Mouse (Mus musculus) liver, embryonic 12.5 days (tissue): ENCODE data around the gene Chd9. TPM values are rescaled to one million over a fixed set of nuclear protein-coding genes. Genes with fewer than 3 reads are reported as not detected.
"Not testable (repeated sequence)": the region's sequence is repeated elsewhere in the genome, so short reads cannot be mapped to it uniquely, and the experiment has no call there.

ENCODE experiments used
- ATAC-seq: fragments of 200-750 bp; cut with Nextera tagmentation; 2 replicates; pipeline ENCODE4 v1.8.0; 2017; ENCODE audit warnings: moderate number of reproducible peaks, mild to moderate bottlenecking, moderate library complexity
- H3K27ac ChIP-seq: fragments of 300-500 bp; sonication (generic); 2 replicates; pipeline ENCODE4 v1.5.1; 2016; ENCODE audit warnings: mild to moderate bottlenecking
- H3K27me3 ChIP-seq: fragments of 300-500 bp; sonication (generic); replicated peaks from 2 replicates; pipeline ENCODE4 v1.6.1; 2016; ENCODE audit warnings: mild to moderate bottlenecking, moderate library complexity
- H3K36me3 ChIP-seq: fragments of 300-500 bp; sonication (generic); 2 replicates; pipeline ENCODE4 v1.6.1; 2016; ENCODE audit warnings: mild to moderate bottlenecking, moderate library complexity
- H3K4me1 ChIP-seq: fragments of 300-500 bp; sonication (generic); 2 replicates; pipeline ENCODE4 v1.6.1; 2016
- H3K4me2 ChIP-seq: fragments of 300-500 bp; sonication (generic); 2 replicates; pipeline ENCODE4 v1.6.1; 2016; ENCODE audit warnings: mild to moderate bottlenecking, moderate library complexity
- H3K4me3 ChIP-seq: fragments of 300-500 bp; sonication (generic); 2 replicates; pipeline ENCODE4 v1.5.1; 2016; ENCODE audit warnings: mild to moderate bottlenecking, moderate library complexity
- H3K9ac ChIP-seq: fragments of 300-500 bp; sonication (generic); 2 replicates; pipeline ENCODE4 v1.6.1; 2016; ENCODE audit warnings: mild to moderate bottlenecking, moderate library complexity
- H3K9me3 ChIP-seq: fragments of 300-500 bp; sonication (generic); replicated peaks from 2 replicates; pipeline ENCODE4 v1.6.1; 2016; ENCODE audit warnings: mild to moderate bottlenecking, moderate library complexity
- WGBS: fragments of 180-500 bp; shearing (Covaris S2); methylation state at CpG from one replicate; pipeline ENCODE4 v1.1.7; 2016; ENCODE audit not compliant: insufficient replicate concordance; 5-methylcytosine and 5-hydroxymethylcytosine counted together
- polyA plus RNA-seq: library from polyadenylated mRNA; unstranded; fragments of >200 nt; fragmentation: Nextera tagmentation; extraction: Ambion mirVana; gene quantifications from 2 replicates; pipeline ENCODE4 v1.2.1, GENCODE M21; 2016

The Chd9 gene
- polyA plus RNA-seq, 1 experiment from 2014 or later = 15.2 TPM

- peaks cover 21% of the 10 kb centered on the region for H3K27me3 ChIP-seq
- 10% methylated on average over 11 of the region's 11 CpGs for WGBS
These were observed 49.4 kb downstream of the Chd9 start for GRCm38 (mm10) chr8:90877430-90877975.

GRCm38 (mm10) chr8:90878551-90878950 lies 50.4 kb downstream of the Chd9 start:
- no peak overlapping the region for H3K4me3 ChIP-seq
- 34% methylated on average over 6 of the region's 6 CpGs for WGBS

More at GRCm38 (mm10) chr8:90877430-90877975, 49.4 kb downstream of the Chd9 start:
- Histone ChIP-seq H3K4me3 (peak overlapping the region; percentile 57), H3K9ac (peak overlapping the region; percentile 61), H3K4me1 (peaks cover 27% of the 10 kb centered on the region), H3K9me3 (no peaks in the 10 kb centered on the region), H3K4me2 (peak overlapping the region; percentile 77), H3K36me3 (no peaks in the 10 kb centered on the region), H3K27ac (peak overlapping the region; percentile 57)
- no peak for ATAC-seq

GRCm38 (mm10) chr8:90880041-90880440 lies 51.9 kb downstream of the Chd9 start:
- no peak for ATAC-seq
- WGBS = 71% methylated on average over 4 of the region's 4 CpGs

More at GRCm38 (mm10) chr8:90878551-90878950, 50.4 kb downstream of the Chd9 start:
- H3K9ac ChIP-seq = no peak overlapping the region
- H3K27ac ChIP-seq = no peak overlapping the region
- peaks cover 27% of the 10 kb centered on the region for H3K4me1 ChIP-seq
- H3K36me3 ChIP-seq = no peaks in the 10 kb centered on the region
- no peak for ATAC-seq
- no peaks in the 10 kb centered on the region for H3K9me3 ChIP-seq
- no peak overlapping the region for H3K4me2 ChIP-seq
- H3K27me3 ChIP-seq = peaks cover 21% of the 10 kb centered on the region

DNA sequence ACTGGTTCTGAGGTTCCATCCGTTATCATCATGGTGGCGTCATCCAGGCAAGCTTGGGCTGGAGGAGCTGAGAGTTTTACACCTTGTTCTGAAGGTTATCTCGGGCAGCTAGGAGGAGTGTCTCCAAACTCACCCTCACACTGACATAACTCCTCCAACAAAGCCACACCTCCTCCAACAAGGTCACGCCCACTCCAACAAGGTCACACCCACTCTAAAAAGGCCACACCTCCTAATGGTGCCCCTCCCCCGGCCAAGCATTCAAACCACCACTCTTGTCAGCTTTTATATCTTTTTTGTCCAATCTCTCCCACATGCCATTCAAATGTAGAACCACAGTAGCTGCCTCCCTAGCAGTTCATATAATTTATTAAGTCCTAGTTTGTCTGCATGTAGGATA lies 53.0 kb downstream of the Chd9 start:
- 62% methylated on average over 5 of the region's 5 CpGs for WGBS
- 0 out of 2 replicates have a peak, but pooled peaks have one; percentile 43 for ATAC-seq

More at GRCm38 (mm10) chr8:90880041-90880440, 51.9 kb downstream of the Chd9 start:
- no peak overlapping the region for H3K4me3 ChIP-seq
- no peak overlapping the region for H3K27ac ChIP-seq
- H3K36me3 ChIP-seq = no peaks in the 10 kb centered on the region
- H3K9ac ChIP-seq = no peak overlapping the region
- H3K9me3 ChIP-seq = no peaks in the 10 kb centered on the region
- no peak overlapping the region for H3K4me2 ChIP-seq
- peaks cover 21% of the 10 kb centered on the region for H3K27me3 ChIP-seq
- peaks cover 27% of the 10 kb centered on the region for H3K4me1 ChIP-seq

DNA sequence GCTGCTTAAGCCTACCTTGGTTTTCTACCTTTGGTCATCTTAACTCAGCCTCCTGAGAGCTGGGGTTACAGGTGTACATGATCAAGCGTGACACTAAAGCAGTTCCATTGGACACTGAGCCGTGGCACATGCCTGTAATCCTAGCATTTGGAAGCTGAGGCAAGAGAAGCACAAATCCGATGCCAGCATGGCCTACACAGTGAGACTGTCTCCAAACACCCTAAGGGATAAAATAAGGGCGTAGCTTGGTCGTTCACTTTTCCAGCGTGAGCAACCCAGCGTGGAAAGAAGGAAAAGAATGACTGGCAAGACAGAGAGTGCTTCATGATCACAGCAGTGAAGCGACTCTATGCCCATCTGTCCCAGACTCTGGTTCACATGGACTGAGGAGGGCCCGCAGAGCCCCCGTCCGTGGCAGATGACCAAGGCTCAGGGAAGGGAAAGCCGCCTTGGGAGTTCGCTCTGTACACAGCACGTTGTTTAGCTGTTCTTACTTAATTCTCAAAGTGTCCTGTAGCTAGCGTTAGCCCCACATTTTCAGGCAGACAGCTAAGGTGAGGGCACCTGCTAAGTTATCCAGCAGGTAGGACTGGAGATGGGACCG lies 54.0 kb downstream of the Chd9 start:
- Histone ChIP-seq H3K9me3 (no peaks in the 10 kb centered on the region), H3K4me2 (no peak overlapping the region), H3K4me3 (no peak overlapping the region), H3K4me1 (peaks cover 15% of the 10 kb centered on the region), H3K27ac (no peak overlapping the region), H3K36me3 (no peaks in the 10 kb centered on the region), H3K9ac (no peak overlapping the region), H3K27me3 (peaks cover 5% of the 10 kb centered on the region)
- WGBS = 78% methylated on average over 16 of the region's 16 CpGs
- no peak for ATAC-seq

More for the DNA sequence above, 53.0 kb downstream of the Chd9 start:
- Histone ChIP-seq H3K9me3 (no peaks in the 10 kb centered on the region), H3K36me3 (no peaks in the 10 kb centered on the region), H3K4me1 (peaks cover 26% of the 10 kb centered on the region), H3K9ac (no peak overlapping the region), H3K27ac (no peak overlapping the region), H3K4me2 (no peak overlapping the region), H3K4me3 (no peak overlapping the region), H3K27me3 (peaks cover 15% of the 10 kb centered on the region)

- Histone ChIP-seq H3K9me3 (no peaks in the 10 kb centered on the region), H3K4me2 (no peak overlapping the region), H3K4me3 (no peak overlapping the region), H3K36me3 (no peaks in the 10 kb centered on the region), H3K9ac (no peak overlapping the region), H3K27me3 (no peaks in the 10 kb centered on the region; the same call in 1 of the 2 replicates), H3K27ac (no peak overlapping the region), H3K4me1 (no peaks in the 10 kb centered on the region)
- WGBS = 59% methylated on average over 2 of the region's 2 CpGs
- no peak for ATAC-seq
These were observed 57.7 kb downstream of the Chd9 start for GRCm38 (mm10) chr8:90885671-90886368.

DNA sequence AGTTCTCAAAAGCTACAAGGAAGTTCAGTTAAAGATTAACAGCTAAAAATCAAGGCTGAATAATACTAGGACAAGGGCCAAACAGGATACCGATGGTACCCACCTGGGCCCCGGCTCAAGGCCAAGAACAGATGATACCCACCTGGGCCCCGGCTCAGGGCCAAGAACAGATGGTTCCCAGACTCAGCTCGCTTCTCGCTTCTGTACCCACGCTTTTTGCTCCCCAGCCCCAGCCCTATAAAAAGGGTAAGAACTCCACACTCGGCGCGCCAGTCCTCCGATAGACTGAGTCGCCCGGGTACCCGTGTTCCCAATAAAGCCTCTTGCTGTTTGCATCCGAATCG lies 58.2 kb downstream of the Chd9 start:
- not testable (repeated sequence) for H3K27ac ChIP-seq, H3K9ac ChIP-seq, H3K4me2 ChIP-seq, H3K4me3 ChIP-seq, H3K27me3 ChIP-seq, H3K4me1 ChIP-seq, H3K36me3 ChIP-seq, ATAC-seq, H3K9me3 ChIP-seq
- WGBS = no CpG with 5 or more reads among the region's 15 CpGs

- not testable (repeated sequence) for H3K4me1 ChIP-seq, H3K9me3 ChIP-seq, H3K36me3 ChIP-seq, H3K9ac ChIP-seq, H3K27me3 ChIP-seq, ATAC-seq, H3K27ac ChIP-seq, H3K4me2 ChIP-seq
- no CpG with 5 or more reads among the region's 20 CpGs for WGBS
- H3K4me3 ChIP-seq = peak overlapping the region; percentile 51
These were observed 59.2 kb downstream of the Chd9 start for GRCm38 (mm10) chr8:90887328-90887727.

- Histone ChIP-seq H3K4me3 (no peak overlapping the region), H3K27ac (no peak overlapping the region), H3K9ac (no peak overlapping the region), H3K9me3 (no peaks in the 10 kb centered on the region), H3K4me1 (no peaks in the 10 kb centered on the region), H3K27me3 (no peaks in the 10 kb centered on the region), H3K36me3 (no peaks in the 10 kb centered on the region), H3K4me2 (no peak overlapping the region)
- WGBS = 74% methylated on average over 8 of the region's 8 CpGs
- no peak for ATAC-seq
These were observed 63.9 kb downstream of the Chd9 start for GRCm38 (mm10) chr8:90891872-90892578.

DNA sequence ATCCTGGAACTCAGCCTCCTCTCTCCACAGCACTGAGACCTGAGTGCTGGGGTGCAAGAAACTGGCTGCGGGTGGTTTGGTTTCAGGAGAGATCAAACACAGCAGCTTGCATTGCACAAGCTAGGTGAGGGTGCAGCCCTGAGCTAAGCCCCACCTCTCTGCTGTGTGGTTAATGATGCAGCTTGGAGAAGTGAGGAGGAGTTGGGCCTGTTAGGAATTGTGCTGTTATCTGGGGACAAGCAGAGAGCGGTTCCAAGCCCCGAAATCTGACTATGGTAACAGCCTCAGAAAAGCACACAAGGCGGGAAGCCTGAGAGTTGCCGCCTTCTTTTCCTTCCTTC lies 64.4 kb downstream of the Chd9 start:
- Histone ChIP-seq H3K36me3 (no peaks in the 10 kb centered on the region), H3K4me1 (no peaks in the 10 kb centered on the region), H3K4me2 (no peak overlapping the region), H3K27me3 (no peaks in the 10 kb centered on the region), H3K4me3 (no peak overlapping the region), H3K9ac (no peak overlapping the region), H3K9me3 (no peaks in the 10 kb centered on the region), H3K27ac (no peak overlapping the region)
- peak; percentile 58 for ATAC-seq
- WGBS = 65% methylated on average over 5 of the region's 5 CpGs

- Histone ChIP-seq H3K4me1 (peaks cover 6% of the 10 kb centered on the region; the same call in 1 of the 2 replicates), H3K36me3 (no peaks in the 10 kb centered on the region), H3K27me3 (no peaks in the 10 kb centered on the region), H3K4me2 (no peak overlapping the region), H3K4me3 (no peak overlapping the region), H3K9ac (no peak overlapping the region), H3K9me3 (no peaks in the 10 kb centered on the region), H3K27ac (no peak overlapping the region)
- no peak for ATAC-seq
- 63% methylated on average over 14 of the region's 14 CpGs for WGBS
These were observed 66.2 kb downstream of the Chd9 start for GRCm38 (mm10) chr8:90894231-90894914.
